Mouse (Mus musculus): ENCODE data around the gene Gm13276. TPM values are rescaled to one million over a fixed set of nuclear protein-coding genes. Genes with fewer than 3 reads are reported as not detected.

Gm13276 gene
- not detected in 2 replicates for total RNA-seq (2023)

DNA sequence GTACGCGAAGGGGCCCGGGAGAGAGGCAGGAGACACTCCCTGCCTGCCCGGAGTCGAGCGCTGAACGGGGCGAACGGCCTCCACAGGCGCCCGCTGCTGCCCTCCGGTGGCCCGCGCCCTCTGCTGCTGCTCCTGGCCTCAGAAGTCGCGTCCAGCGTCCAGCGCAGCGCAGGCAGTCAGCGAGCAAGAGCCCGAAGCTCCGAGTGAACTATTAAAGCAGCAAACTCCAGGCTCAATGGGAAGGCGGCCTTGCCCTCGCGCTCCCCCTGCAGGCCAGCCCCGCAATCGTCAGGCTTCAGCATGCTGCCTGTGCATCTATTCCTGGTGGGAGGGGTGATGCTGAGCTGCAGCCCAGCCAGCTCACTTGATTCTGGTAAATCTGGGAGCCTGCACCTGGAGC is at the start of gene Gm13276:
Gene Gm13276 (plus strand): TSS at position 301 of the 400 bp plus-strand sequence.

DNA sequence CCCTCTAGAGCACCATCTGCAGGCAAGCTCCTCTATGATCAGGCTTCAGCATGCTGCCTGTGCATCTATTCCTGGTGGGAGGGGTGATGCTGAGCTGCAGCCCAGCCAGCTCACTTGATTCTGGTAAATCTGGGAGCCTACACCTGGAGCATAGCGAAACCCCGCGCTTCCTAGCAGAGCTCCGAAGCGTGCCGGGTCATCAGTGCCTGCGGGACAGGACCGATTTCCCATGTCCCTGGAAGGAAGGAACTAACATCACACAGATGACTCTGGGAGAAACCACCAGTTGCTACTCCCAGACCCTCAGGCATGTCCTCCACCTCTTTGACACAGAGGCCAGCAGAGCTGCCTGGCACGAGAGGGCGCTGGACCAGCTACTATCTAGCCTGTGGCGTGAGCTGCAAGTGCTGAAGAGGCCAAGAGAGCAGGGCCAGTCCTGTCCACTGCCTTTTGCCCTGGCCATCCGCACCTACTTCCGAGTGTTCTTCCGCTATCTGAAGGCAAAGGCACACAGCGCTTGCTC is 30.6 kb upstream of the Gm13276 start, which contains the start of gene Gm13271:
Gene Gm13271 (plus strand): TSS at position 51 of the 523 bp plus-strand sequence.

DNA sequence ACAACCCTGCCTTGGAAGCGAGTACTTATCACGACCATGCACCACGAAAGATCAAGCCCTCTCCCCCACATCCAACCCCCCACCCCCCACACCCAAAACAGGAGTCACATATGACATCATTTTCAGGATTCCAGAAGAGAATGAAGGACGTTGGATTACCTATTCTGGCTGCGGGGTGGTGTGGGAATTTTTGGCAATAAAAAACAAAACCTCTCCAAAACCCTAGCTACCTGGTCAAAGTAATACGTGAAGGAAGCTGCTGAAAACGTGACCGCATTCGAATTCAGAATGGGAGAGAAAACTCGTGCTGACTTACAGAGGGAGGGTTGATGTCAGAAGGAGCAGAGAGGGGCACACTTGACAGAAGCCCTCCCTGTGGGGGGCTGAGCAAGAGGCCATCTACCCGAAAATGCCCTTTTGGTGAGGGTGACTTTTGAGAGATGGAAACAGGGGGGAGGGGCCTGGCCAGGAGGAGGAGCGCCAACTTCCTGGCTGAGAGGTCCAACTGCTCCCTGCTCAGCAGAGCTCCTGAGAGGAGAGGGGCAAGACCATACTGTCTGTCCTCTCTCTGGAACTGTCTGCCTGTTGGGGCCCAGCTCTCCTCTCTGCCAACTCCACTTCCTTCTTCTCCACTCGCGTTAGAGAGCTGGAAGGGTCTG is 25.8 kb upstream of the Gm13276 start, which contains the start of gene Gm13283:
Gene Gm13283 (plus strand): TSS at position 510 of the 659 bp plus-strand sequence.

DNA sequence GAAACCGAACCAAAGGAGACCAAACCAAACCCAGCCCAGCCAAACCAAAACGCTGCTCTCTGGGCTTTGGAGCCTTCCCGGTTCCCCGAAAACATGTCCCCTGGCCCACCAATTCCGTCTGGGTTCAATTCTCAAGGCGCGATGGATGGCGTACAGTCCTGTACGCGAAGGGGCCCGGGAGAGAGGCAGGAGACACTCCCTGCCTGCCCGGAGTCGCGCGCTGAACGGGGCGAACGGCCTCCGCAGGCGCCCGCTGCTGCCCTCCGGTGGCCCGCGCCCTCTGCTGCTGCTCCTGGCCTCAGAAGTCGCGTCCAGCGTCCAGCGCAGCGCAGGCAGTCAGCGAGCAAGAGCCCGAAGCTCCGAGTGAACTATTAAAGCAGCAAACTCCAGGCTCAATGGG is 12.0 kb upstream of the Gm13276 start, which contains the start of gene Gm13290:
Gene Gm13290 (plus strand): TSS at position 301 of the 400 bp plus-strand sequence.

DNA sequence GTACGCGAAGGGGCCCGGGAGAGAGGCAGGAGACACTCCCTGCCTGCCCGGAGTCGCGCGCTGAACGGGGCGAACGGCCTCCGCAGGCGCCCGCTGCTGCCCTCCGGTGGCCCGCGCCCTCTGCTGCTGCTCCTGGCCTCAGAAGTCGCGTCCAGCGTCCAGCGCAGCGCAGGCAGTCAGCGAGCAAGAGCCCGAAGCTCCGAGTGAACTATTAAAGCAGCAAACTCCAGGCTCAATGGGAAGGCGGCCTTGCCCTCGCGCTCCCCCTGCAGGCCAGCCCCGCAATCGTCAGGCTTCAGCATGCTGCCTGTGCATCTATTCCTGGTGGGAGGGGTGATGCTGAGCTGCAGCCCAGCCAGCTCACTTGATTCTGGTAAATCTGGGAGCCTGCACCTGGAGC is 8.9 kb upstream of the Gm13276 start, which contains the start of gene Gm13289:
Gene Gm13289 (plus strand): TSS at position 301 of the 400 bp plus-strand sequence.

DNA sequence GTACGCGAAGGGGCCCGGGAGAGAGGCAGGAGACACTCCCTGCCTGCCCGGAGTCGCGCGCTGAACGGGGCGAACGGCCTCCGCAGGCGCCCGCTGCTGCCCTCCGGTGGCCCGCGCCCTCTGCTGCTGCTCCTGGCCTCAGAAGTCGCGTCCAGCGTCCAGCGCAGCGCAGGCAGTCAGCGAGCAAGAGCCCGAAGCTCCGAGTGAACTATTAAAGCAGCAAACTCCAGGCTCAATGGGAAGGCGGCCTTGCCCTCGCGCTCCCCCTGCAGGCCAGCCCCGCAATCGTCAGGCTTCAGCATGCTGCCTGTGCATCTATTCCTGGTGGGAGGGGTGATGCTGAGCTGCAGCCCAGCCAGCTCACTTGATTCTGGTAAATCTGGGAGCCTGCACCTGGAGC is 6.0 kb upstream of the Gm13276 start, which contains the start of gene Gm13272:
Gene Gm13272 (plus strand): TSS at position 301 of the 400 bp plus-strand sequence.

DNA sequence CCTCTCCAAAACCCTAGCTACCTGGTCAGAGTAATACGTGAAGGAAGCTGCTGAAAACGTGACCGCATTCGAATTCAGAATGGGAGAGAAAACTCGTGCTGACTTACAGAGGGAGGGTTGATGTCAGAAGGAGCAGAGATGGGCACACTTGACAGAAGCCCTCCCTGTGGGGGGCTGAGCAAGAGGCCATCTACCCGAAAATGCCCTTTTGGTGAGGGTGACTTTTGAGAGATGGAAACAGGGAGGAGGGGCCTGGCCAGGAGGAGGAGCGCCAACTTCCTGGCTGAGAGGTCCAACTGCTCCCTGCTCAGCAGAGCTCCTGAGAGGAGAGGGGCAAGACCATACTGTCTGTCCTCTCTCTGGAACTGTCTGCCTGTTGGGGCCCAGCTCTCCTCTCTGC is 3.7 kb upstream of the Gm13276 start, which contains the start of gene Ifnz:
Gene Ifnz (plus strand): TSS at position 301 of the 400 bp plus-strand sequence.

DNA sequence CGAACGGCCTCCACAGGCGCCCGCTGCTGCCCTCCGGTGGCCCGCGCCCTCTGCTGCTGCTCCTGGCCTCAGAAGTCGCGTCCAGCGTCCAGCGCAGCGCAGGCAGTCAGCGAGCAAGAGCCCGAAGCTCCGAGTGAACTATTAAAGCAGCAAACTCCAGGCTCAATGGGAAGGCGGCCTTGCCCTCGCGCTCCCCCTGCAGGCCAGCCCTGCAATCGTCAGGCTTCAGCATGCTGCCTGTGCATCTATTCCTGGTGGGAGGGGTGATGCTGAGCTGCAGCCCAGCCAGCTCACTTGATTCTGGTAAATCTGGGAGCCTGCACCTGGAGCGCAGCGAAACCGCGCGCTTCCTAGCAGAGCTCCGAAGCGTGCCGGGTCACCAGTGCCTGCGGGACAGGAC is 2.9 kb downstream of the Gm13276 start, which contains the start of gene Gm13277:
Gene Gm13277 (plus strand): TSS at position 231 of the 400 bp plus-strand sequence.

DNA sequence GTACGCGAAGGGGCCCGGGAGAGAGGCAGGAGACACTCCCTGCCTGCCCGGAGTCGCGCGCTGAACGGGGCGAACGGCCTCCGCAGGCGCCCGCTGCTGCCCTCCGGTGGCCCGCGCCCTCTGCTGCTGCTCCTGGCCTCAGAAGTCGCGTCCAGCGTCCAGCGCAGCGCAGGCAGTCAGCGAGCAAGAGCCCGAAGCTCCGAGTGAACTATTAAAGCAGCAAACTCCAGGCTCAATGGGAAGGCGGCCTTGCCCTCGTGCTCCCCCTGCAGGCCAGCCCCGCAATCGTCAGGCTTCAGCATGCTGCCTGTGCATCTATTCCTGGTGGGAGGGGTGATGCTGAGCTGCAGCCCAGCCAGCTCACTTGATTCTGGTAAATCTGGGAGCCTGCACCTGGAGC is 5.7 kb downstream of the Gm13276 start, which contains the start of gene Gm13278:
Gene Gm13278 (plus strand): TSS at position 301 of the 400 bp plus-strand sequence.

DNA sequence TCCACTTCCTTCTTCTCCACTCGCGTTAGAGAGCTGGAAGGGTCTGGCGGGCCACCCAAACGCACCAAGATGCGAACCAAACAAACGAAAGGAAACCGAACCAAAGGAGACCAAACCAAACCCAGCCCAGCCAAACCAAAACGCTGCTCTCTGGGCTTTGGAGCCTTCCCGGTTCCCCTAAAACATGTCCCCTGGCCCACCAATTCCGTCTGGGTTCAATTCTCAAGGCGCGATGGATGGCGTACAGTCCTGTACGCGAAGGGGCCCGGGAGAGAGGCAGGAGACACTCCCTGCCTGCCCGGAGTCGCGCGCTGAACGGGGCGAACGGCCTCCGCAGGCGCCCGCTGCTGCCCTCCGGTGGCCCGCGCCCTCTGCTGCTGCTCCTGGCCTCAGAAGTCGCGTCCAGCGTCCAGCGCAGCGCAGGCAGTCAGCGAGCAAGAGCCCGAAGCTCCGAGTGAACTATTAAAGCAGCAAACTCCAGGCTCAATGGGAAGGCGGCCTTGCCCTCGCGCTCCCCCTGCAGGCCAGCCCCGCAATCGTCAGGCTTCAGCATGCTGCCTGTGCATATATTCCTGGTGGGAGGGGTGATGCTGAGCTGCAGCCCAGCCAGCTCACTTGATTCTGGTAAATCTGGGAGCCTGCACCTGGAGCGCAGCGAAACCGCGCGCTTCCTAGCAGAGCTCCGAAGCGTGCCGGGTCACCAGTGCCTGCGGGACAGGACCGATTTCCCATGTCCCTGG is 8.6 kb downstream of the Gm13276 start, which contains the start of gene Gm13275:
Gene Gm13275 (plus strand): TSS at position 552 of the 740 bp plus-strand sequence.

DNA sequence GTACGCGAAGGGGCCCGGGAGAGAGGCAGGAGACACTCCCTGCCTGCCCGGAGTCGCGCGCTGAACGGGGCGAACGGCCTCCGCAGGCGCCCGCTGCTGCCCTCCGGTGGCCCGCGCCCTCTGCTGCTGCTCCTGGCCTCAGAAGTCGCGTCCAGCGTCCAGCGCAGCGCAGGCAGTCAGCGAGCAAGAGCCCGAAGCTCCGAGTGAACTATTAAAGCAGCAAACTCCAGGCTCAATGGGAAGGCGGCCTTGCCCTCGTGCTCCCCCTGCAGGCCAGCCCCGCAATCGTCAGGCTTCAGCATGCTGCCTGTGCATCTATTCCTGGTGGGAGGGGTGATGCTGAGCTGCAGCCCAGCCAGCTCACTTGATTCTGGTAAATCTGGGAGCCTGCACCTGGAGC is 11.6 kb downstream of the Gm13276 start, which contains the start of gene Gm13279:
Gene Gm13279 (plus strand): TSS at position 301 of the 400 bp plus-strand sequence.

DNA sequence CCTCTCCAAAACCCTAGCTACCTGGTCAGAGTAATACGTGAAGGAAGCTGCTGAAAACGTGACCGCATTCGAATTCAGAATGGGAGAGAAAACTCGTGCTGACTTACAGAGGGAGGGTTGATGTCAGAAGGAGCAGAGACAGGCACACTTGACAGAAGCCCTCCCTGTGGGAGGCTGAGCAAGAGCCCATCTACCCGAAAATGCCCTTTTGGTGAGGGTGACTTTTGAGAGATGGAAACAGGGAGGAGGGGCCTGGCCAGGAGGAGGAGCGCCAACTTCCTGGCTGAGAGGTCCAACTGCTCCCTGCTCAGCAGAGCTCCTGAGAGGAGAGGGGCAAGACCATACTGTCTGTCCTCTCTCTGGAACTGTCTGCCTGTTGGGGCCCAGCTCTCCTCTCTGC is 13.9 kb downstream of the Gm13276 start, which contains the start of gene Gm13285:
Gene Gm13285 (plus strand): TSS at position 301 of the 400 bp plus-strand sequence.

DNA sequence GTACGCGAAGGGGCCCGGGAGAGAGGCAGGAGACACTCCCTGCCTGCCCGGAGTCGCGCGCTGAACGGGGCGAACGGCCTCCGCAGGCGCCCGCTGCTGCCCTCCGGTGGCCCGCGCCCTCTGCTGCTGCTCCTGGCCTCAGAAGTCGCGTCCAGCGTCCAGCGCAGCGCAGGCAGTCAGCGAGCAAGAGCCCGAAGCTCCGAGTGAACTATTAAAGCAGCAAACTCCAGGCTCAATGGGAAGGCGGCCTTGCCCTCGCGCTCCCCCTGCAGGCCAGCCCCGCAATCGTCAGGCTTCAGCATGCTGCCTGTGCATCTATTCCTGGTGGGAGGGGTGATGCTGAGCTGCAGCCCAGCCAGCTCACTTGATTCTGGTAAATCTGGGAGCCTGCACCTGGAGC is 17.4 kb downstream of the Gm13276 start, which contains the start of gene Gm13287:
Gene Gm13287 (plus strand): TSS at position 301 of the 400 bp plus-strand sequence.

DNA sequence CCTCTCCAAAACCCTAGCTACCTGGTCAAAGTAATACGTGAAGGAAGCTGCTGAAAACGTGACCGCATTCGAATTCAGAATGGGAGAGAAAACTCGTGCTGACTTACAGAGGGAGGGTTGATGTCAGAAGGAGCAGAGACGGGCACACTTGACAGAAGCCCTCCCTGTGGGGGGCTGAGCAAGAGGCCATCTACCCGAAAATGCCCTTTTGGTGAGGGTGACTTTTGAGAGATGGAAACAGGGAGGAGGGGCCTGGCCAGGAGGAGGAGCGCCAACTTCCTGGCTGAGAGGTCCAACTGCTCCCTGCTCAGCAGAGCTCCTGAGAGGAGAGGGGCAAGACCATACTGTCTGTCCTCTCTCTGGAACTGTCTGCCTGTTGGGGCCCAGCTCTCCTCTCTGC is 19.7 kb downstream of the Gm13276 start, which contains the start of gene Gm13288:
Gene Gm13288 (plus strand): TSS at position 301 of the 400 bp plus-strand sequence.

DNA sequence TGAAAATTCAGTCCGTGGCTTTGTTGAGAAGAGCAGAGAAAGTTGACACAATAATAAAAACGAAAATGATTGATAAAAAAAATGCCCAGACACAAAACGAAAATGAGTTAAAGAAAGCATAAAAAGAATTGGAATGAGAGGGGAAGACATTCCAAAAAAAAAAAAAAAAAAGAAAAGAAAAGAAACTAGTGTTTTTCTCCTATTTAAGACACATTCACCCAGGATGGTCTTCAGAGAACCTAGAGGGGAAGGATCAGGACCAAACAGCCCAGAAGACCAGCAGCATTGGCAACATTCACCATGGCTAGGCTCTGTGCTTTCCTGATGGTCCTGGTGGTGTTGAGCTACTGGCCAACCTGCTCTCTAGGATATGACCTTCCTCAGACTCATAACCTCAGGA is 30.4 kb downstream of the Gm13276 start, which contains the start of gene Ifna7:
Gene Ifna7 (plus strand): TSS at position 301 of the 400 bp plus-strand sequence.

DNA sequence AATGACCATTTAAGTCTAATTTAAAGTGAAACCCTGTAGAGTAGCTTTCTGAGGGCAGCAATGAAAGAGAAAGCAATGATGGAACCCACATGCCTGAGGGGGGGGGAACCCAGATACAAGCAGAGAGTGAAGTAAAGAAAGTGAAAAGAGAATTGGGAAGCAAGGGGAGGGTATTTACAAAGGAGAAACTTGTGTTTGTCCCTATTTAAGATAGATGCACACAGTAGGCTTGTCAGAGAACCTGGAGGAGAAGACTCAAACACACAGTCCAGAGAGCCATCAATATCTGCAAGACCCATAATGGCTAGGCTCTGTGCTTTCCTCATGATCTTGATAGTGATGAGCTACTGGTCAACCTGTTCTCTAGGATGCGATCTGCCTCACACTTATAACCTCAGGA is 34.1 kb downstream of the Gm13276 start, which contains the start of gene Ifna11:
Gene Ifna11 (plus strand): TSS at position 301 of the 400 bp plus-strand sequence.

DNA sequence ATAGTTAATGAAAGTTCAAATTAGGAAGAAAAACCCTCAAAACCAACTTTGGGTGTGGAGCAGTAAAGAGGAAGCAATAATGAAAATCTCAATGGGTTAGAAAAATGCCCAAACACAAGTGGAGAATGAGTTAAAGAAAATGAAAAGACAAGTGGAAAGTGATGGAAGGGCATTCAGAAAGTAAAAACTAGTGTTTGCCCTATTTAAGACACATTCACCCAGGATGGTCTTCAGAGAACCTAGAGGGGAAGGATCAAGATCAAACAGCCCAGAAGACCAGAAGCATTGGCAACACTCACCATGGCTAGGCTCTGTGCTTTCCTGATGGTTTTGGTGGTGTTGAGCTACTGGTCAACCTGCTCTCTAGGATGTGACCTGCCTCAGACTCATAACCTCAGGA is 41.6 kb downstream of the Gm13276 start, which contains the start of gene Ifna6:
Gene Ifna6 (plus strand): TSS at position 301 of the 400 bp plus-strand sequence.

DNA sequence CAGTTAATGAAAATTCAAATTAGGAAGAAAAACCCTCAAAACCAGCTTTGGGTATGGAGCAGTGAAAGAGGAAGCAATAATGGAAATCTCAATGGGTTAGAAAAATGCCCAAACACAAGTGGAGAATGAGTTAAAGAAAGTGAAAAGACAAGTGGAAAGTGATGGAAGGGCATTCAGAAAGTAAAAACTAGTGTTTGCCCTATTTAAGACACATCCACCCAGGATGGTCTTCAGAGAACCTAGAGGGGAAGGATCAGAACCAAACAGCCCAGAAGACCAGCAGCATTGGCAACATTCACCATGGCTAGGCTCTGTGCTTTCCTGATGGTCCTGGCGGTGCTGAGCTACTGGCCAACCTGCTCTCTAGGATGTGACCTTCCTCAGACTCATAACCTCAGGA is 49.7 kb downstream of the Gm13276 start, which contains the start of gene Ifna5:
Gene Ifna5 (plus strand): TSS at position 301 of the 400 bp plus-strand sequence.

